In genomic region chr6:87304486-87304885, GRCm38 (mm10) we compare ENCODE assay signal across 18 mouse cellular contexts. TPM values are rescaled to one million over a fixed set of nuclear protein-coding genes. Genes with fewer than 3 reads are reported as not detected.
"Had no signal": no experiment of that assay in that cellular context is flagged by ENCODE, and none has a peak within 500 bp of the region (broad histone marks: within the 10 kb centered on the region; RNA-seq: fewer than 3 reads in every experiment).

No protein-coding gene starts in this region.

- DNase-seq: kidney, adult 18-20 months; kidney, postnatal 10 days; kidney, postnatal 4 days; thymus, postnatal 4 days had no signal

- H3K27ac ChIP-seq: layer of hippocampus, adult 2 months; liver, embryonic 12.5 days; midbrain, embryonic 15.5 days; neural tube, embryonic 12.5 days; stomach, postnatal 0 days had no signal

- H3K4me1 ChIP-seq: liver, embryonic 12.5 days; megakaryocyte, embryonic 14.5 days; neural tube, embryonic 12.5 days had no signal

- H3K4me3 ChIP-seq: layer of hippocampus, adult 2 months; limb, embryonic 15.5 days; liver, embryonic 12.5 days; megakaryocyte, embryonic 14.5 days; midbrain, embryonic 15.5 days; neural tube, embryonic 12.5 days had no signal

RNA-seq across cellular contexts. Expression of gene Antxr1, which starts 31.1 kb away (rescaled TPM):
- total RNA-seq: monocyte, adult 5-6 weeks; neutrophil, adult 5-6 weeks had no signal

RNA-seq across cellular contexts. Expression of gene Gkn1, which starts 46.3 kb away (rescaled TPM):
- total RNA-seq: layer of hippocampus, adult 2 months; layer of hippocampus, postnatal 10 days; monocyte, adult 5-6 weeks; neutrophil, adult 5-6 weeks had no signal
- polyA plus RNA-seq: kidney, embryonic 14.5 days; limb, embryonic 15.5 days; liver, embryonic 12.5 days; liver, embryonic 16.5 days; lung, embryonic 16.5 days; midbrain, embryonic 11.5 days; midbrain, embryonic 15.5 days; neural tube, embryonic 12.5 days had no signal
